Mouse (Mus musculus) lung, embryonic 14.5 days (tissue): ENCODE measurements at regions not wholly inside any gene's neighbourhood (a gene's known extent, or its start where the extent isn't known, plus 50 kb on each side); places are given as distances from the start of the nearest gene placed in this dataset.

Experiments used
- ATAC-seq: fragments of 200-750 bp; cut with Nextera tagmentation; 2 replicates; pipeline ENCODE4 v1.8.0; 2017; ENCODE audit warnings: mild to moderate bottlenecking, moderate TSS enrichment, moderate library complexity; ENCODE audit not compliant: insufficient read depth
- DNase-seq: peaks from one replicate; pipeline ENCODE4 v3.0.0-alpha.2; 2015
- H3K27ac ChIP-seq: fragments of 300-500 bp; sonication (generic); 2 replicates; pipeline ENCODE4 v1.5.1; 2014; ENCODE audit warnings: low read depth, mild to moderate bottlenecking, moderate library complexity
- H3K27me3 ChIP-seq: fragments of 300-500 bp; sonication (generic); 2 replicates; pipeline ENCODE4 v1.6.1; 2014; ENCODE audit warnings: low read length, control low read depth; ENCODE audit not compliant: insufficient read depth
- H3K36me3 ChIP-seq: fragments of 300-500 bp; sonication (generic); 2 replicates; pipeline ENCODE4 v1.6.1; 2014; ENCODE audit warnings: control low read depth; ENCODE audit not compliant: insufficient read depth
- H3K4me1 ChIP-seq: fragments of 300-500 bp; sonication (generic); 2 replicates; pipeline ENCODE4 v1.6.1; 2014; ENCODE audit warnings: antibody characterized with exemption, control low read depth; ENCODE audit not compliant: insufficient read depth
- H3K4me2 ChIP-seq: fragments of 300-500 bp; sonication (generic); 2 replicates; pipeline ENCODE4 v1.6.1; 2014; ENCODE audit warnings: mild to moderate bottlenecking
- H3K4me3 ChIP-seq: fragments of 300-500 bp; sonication (generic); 2 replicates; pipeline ENCODE4 v1.5.1; 2014; ENCODE audit warnings: low read depth, low read length
- H3K9ac ChIP-seq: fragments of 300-500 bp; sonication (generic); 2 replicates; pipeline ENCODE4 v1.6.1; 2014
- H3K9me3 ChIP-seq: fragments of 300-500 bp; sonication (generic); 2 replicates; pipeline ENCODE4 v1.6.1; 2016; ENCODE audit warnings: low read depth, low read length, control low read depth
- CTCF ChIP-seq: IDR thresholded peaks from 2 replicates; pipeline ENCODE4 v1.5.1; 2016; ENCODE audit warnings: antibody characterized with exemption, low read depth
- WGBS: fragments of 180-500 bp; shearing (Covaris S2); extraction: QIAGEN DNeasy Blood & Tissue Kit; methylation state at CpG from one replicate; pipeline ENCODE4 v1.1.7; 2014; 5-methylcytosine and 5-hydroxymethylcytosine counted together

DNA sequence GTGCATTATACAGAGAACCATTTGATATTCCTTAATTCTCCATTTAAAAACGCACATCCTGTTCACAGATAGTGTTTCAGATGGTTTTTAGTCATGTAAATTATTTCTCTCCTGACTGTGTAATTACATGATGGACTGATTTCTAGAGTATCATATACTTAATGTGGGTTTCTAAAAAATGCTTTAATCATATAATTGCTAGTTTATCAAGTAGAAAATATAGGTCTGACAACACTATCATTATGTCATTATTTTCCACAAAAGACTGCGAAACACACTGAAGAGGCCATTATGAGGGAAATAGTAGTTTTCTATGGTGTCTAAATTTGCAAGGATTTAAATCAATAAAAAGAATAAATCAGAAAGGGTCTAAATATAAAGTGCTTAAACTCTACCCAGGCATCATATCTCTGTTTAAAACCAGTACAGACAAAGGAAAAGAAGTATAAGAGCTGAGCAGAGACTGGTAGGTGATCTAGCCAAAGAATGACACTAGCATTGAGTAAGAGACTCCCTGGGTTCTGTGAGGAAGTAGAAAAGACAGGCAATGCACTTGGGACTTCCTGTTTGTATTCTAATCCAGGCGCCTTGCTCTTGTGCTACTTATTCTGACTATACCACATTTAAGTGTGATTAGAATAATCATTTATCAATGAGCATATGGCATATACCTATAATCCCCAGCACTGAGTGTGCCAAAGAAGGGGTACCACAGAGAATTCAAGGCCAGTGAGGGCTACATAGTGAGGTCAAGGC lies 127.1 kb downstream of the Ube2e3 start:
- Histone ChIP-seq H3K4me2 (no peak overlapping the region), H3K36me3 (no peaks in the 10 kb centered on the region), H3K4me3 (no peak overlapping the region), H3K27ac (no peak overlapping the region), H3K9ac (no peak overlapping the region), H3K4me1 (0 out of 2 replicates have a peak, but pooled peaks cover 5% of the 10 kb centered on the region), H3K27me3 (no peaks in the 10 kb centered on the region), H3K9me3 (no peaks in the 10 kb centered on the region)
- DNase-seq (no peak), ATAC-seq (no peak)
- WGBS = 81% methylated on average over 3 of the region's 3 CpGs
- no peak for TF ChIP-seq CTCF

DNA sequence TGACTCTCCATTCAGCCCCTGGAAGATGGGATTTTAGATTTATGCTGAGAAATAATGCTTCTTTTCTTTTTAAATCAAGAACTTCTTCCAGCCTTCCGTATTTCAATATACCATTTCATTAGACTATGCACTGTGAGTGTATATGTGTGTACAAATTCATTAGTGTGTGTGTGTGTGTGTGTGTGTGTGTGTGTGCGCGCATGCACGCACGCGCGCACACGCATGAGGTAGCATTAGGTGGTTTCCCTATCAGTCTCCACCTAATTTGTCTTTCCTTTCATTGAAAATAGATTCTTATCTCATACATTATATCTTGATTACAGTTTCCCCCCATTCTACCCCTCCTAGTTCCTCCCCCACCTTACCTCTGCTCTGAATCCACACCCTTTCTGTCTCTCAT lies 130.7 kb downstream of the Ube2e3 start:
- Histone ChIP-seq H3K4me1 (no peaks in the 10 kb centered on the region), H3K4me2 (no peak overlapping the region), H3K9ac (no peak overlapping the region), H3K36me3 (no peaks in the 10 kb centered on the region), H3K27me3 (no peaks in the 10 kb centered on the region), H3K9me3 (no peaks in the 10 kb centered on the region), H3K27ac (no peak overlapping the region), H3K4me3 (no peak overlapping the region)
- no peak for ATAC-seq
- WGBS = 97% methylated on average over 8 of the region's 8 CpGs
- no peak for DNase-seq
- no peak for TF ChIP-seq CTCF

DNA sequence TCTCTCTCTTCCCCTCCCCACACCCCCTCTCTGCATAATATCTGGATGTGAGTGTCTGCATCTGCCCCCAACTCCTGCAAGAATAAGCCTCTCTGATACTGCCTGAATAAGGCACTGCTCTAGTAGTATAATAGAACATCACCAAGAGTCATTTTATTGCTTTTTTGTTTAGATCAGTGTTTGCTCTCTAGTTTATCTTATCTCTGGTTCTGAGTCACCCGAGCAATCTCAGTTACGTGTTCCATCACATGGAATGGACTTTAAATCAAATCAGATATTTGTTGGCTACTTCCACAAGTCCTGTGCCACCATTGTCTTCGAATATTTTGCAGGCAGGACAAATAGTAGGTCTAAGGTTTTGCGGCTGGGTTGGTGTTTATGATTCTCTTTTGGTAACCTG lies 131.5 kb downstream of the Ube2e3 start:
- H3K4me1 ChIP-seq = no peaks in the 10 kb centered on the region
- no peak overlapping the region for H3K9ac ChIP-seq
- no peaks in the 10 kb centered on the region for H3K9me3 ChIP-seq
- WGBS = 75% methylated on average over 4 of the region's 4 CpGs
- no peak overlapping the region for H3K4me2 ChIP-seq
- H3K27ac ChIP-seq = no peak overlapping the region
- no peaks in the 10 kb centered on the region for H3K36me3 ChIP-seq
- no peak for TF ChIP-seq CTCF
- H3K27me3 ChIP-seq = no peaks in the 10 kb centered on the region
- no peak for ATAC-seq
- no peak for DNase-seq
- H3K4me3 ChIP-seq = no peak overlapping the region

DNA sequence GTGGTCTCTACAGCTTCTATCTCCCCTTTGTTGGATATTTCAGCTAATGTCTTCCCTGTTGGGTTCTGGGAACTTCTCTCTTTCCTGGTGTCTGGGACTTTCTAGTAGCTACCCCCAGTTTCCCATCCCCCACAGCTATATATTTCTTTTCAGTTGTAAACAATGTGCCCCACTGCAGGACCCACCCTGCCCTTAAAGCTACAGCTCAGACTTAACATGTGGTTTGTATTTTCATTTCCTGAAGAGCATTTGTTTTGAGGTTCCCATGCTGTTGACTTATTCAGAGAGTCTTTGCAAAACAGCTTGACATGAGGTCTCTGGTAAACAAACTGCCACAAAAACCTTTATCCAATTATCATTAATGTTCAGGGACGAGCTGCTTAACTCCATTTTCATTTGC lies 136.9 kb downstream of the Ube2e3 start:
- H3K4me2 ChIP-seq = no peak overlapping the region
- no peaks in the 10 kb centered on the region for H3K36me3 ChIP-seq
- ATAC-seq (no peak), DNase-seq (no peak)
- no peak for TF ChIP-seq CTCF
- no peaks in the 10 kb centered on the region for H3K9me3 ChIP-seq
- H3K4me3 ChIP-seq = no peak overlapping the region
- H3K27me3 ChIP-seq = no peaks in the 10 kb centered on the region
- no peak overlapping the region for H3K9ac ChIP-seq
- no peaks in the 10 kb centered on the region for H3K4me1 ChIP-seq
- WGBS = 40% methylated on average over 1 of the region's 1 CpGs
- H3K27ac ChIP-seq = no peak overlapping the region

DNA sequence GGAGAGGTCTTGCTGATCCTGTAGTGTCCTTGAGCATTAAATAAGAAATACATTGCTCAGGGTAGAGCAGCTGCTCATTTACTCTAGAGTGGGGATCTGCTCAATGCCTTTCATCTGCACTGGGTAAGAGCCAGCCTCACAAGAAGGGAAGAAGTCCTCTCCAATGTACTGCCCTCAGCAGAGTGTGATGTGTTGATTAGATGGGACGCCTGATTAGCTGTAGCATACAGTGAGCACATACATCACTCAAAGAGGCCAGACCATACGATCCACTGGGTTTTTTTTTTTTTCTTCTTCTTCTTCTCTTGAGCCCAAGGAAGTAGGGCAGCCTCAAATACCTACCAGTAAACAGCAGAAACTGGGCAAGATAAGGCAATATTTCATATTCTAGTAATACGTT lies 140.7 kb downstream of the Ube2e3 start:
- WGBS = 66% methylated on average over 3 of the region's 3 CpGs
- TF ChIP-seq CTCF = no peak
- ATAC-seq (no peak), DNase-seq (no peak)
- Histone ChIP-seq H3K9me3 (no peaks in the 10 kb centered on the region), H3K9ac (no peak overlapping the region), H3K36me3 (no peaks in the 10 kb centered on the region), H3K4me2 (no peak overlapping the region), H3K27me3 (no peaks in the 10 kb centered on the region), H3K4me3 (no peak overlapping the region), H3K27ac (no peak overlapping the region), H3K4me1 (no peaks in the 10 kb centered on the region)

DNA sequence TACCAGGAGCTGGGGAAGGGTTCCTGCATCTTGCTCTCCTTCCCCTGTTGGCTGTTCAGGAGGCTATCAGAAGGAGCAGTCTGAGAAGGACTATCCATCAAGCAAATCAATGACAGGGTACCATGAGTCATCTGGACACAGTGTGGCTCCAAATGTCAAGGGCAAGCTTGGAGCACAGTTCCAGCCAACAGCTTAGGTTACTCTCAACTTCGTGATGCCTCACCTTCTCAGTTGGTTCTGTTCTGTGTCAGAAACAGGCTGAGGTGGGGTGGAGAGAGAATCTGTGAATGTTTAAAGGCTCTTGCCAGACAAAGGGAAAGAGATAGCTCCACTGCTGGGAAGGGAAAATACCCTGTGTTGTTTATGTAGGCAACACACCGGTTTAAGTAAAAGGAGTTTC lies 141.9 kb downstream of the Ube2e3 start:
- ATAC-seq (no peak), DNase-seq (no peak)
- Histone ChIP-seq H3K36me3 (no peaks in the 10 kb centered on the region), H3K9me3 (no peaks in the 10 kb centered on the region), H3K27ac (no peak overlapping the region), H3K9ac (no peak overlapping the region), H3K27me3 (no peaks in the 10 kb centered on the region), H3K4me1 (no peaks in the 10 kb centered on the region), H3K4me3 (no peak overlapping the region), H3K4me2 (no peak overlapping the region)
- TF ChIP-seq CTCF = no peak
- WGBS = 45% methylated on average over 2 of the region's 2 CpGs

DNA sequence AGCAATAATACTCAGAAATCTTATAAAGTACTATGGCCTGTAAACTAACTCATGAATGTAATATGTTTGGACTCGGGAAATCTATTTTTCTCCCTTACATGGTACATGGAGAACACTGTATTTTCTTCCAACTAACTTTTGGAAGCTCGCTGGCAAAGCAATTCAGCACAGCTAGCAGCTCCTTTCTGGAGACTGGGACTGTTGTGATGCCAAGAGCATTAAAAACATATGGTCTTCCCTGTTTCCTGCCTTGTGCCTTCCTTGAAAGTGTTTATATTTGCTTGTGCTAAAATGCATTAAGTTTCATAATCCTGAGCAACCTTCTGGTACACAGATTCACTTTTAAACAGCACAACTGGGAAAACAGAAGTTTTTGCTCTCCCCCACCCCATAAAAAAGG lies 142.3 kb downstream of the Ube2e3 start:
- no peak for TF ChIP-seq CTCF
- Histone ChIP-seq H3K4me1 (no peaks in the 10 kb centered on the region), H3K4me3 (no peak overlapping the region), H3K27me3 (no peaks in the 10 kb centered on the region), H3K4me2 (no peak overlapping the region), H3K9ac (no peak overlapping the region), H3K9me3 (no peaks in the 10 kb centered on the region), H3K27ac (no peak overlapping the region), H3K36me3 (no peaks in the 10 kb centered on the region)
- WGBS = 66% methylated on average over 2 of the region's 2 CpGs
- ATAC-seq (no peak), DNase-seq (peak; percentile 36)
